Mouse (Mus musculus): ENCODE data around the gene Nptn. TPM values are rescaled to one million over a fixed set of nuclear protein-coding genes. Genes with fewer than 3 reads are reported as not detected.
A peak's percentile ranks its signal among the peaks of the same experiment; 100 is the strongest.

Nptn gene
- total RNA-seq, 2 experiments from 2014 or later: 133 to 155 TPM

DNA sequence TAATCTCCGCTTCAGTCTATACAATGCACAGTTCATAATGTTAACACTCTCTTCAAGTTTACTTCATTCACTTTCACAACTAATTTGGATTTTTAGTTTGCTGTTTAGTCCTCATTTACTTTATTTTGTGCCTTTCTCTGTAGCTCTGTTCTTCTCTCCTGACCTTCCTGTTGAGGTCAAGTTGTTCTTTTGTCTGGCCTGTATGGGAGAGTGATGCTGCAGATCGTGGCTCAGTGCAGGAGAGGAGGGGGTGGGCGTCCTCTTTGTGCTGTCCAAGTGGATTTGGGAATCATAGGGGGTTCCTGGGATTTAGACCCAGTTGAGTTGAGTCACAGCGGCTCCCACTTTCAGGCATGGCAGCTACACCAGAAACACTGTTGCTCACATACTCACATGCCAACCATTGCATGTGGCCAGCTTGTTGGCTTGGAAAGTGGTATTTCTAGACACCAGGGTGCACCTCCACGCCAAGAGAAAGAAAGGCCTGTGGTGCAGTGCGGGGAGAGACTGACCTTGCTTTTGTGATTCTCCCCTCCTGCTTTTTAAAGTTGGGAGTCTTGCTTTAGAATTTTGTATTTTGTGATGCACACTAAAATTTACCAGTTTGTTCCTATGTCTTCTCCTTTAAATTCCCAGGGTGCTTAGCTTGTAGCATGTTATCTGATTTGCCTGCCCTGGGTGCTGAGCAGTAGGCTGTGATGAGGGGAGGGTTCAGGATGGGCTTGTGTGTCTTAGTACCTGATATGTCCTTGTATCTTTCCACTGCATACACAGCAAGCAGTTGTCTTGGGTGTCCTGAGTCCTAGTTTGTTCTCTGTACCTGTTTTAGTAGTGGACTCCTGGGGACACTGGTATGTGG is 66.6 kb downstream of the Nptn start:
- intact Hi-C loops (cut with DNase I): no loop called here
- DNase-seq (ENCODE audit: low spot score): no peak

DNA sequence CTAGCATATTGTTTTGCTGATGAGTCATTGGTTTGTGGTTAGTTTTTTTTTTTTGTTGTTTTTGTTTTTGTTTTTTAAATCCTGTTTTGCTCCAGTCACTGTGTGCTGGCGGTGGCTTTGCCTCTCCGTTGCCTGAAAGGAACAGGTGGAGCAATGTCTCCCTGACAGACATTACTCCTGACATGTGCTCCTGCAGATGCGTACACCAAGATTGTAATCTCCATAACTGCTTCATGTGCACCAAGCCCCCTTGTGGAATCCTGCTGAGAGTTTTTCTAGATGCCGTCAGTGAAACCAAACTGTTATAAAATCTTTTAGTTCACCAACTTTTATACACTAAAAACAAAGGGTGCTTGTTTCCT is 67.2 kb downstream of the Nptn start:
- no peak for DNase-seq (ENCODE audit: low spot score)
- intact Hi-C loops (cut with DNase I): no loop called here

DNA sequence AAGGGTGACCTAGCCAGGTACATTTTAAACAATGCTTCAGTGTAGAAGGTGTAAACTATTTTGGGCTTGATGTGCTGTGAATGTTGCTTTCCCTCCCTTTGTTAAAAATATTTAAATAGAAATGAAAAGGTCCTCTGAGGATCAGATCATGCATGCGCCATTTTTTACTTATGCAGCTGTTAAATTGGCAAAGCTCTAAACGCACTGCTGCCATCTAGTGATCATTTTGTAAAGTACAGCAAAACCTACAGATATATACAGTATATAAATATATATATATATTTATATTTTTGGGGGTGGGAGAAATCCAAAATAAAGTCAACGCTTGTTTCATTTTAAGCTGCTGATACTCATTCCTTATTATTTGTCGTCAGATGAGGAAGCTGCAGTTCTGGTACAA is 70.0 kb downstream of the Nptn start:
- no peak for DNase-seq (ENCODE audit: low spot score)
- intact Hi-C loops (cut with DNase I): loop anchor here (1.0 to 2.0 kb wide), 2 partner anchors 74 to 111 kb away; no protein-coding TSS in a partner anchor

DNA sequence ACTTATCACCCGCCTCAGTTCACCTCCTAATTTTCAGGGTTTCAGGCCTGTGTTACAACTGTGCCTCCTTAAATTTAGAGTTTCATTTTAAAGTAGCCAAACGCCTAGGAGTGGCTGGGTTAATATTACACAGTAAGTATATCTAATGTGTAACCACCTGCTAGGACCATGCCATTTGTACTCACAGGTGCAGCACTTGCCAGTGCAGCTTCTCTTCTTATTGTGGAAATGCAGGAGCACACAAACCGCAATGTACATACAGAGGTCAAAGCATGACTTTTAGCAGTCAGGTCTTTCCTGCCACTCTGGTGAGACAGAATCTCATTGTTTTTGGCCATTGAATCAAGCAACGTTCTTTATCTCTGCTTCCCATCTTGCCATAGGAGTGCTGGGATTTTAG is 72.5 kb downstream of the Nptn start:
- intact Hi-C loops (cut with DNase I): no loop called here

DNA sequence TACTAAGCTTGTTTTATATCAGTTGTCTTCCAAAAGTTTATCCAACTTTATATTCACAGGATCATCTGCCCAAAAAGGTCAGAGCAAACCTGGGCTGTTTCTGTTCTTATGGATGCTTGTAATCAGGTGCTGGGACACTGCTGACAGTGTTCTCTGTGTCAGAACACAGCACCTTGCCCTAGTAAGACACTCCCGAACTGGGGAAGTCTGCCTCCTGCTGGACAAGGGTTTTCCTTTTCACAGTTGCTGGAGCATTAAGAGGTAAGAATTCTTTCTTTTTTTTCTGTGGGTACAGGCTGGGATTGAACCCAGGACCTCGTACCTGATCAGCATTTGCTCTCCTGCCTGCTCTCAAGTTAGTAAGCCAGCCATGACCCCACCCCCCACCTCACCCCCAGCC is 74.4 kb downstream of the Nptn start:
- intact Hi-C loops (cut with DNase I): no loop called here
- DNase-seq (ENCODE audit: low spot score): no peak

More for the DNA sequence above, 72.5 kb downstream of the Nptn start:
- no peak for DNase-seq (ENCODE audit: low spot score)

DNA sequence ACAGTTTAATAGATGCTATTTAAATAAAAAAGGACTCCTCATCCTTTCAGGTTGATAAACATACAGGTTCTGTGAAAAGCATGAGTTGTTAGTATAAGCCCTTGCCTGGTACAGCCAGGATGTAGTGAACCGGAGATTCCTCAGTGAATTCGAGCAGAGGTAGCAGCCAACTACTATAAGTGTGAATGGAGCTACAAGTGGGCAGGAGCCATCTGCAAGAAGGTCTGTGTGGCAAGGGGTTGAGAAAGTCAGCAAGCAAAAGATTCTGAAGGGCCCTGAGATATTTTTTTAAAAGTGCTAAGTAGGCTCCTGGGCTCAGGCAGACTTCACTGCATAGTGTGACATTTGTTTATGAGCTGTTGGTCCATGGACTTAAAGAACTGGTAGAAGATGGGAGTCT is 74.8 kb downstream of the Nptn start:
- intact Hi-C loops (cut with DNase I): no loop called here
- no peak for DNase-seq (ENCODE audit: low spot score)

DNA sequence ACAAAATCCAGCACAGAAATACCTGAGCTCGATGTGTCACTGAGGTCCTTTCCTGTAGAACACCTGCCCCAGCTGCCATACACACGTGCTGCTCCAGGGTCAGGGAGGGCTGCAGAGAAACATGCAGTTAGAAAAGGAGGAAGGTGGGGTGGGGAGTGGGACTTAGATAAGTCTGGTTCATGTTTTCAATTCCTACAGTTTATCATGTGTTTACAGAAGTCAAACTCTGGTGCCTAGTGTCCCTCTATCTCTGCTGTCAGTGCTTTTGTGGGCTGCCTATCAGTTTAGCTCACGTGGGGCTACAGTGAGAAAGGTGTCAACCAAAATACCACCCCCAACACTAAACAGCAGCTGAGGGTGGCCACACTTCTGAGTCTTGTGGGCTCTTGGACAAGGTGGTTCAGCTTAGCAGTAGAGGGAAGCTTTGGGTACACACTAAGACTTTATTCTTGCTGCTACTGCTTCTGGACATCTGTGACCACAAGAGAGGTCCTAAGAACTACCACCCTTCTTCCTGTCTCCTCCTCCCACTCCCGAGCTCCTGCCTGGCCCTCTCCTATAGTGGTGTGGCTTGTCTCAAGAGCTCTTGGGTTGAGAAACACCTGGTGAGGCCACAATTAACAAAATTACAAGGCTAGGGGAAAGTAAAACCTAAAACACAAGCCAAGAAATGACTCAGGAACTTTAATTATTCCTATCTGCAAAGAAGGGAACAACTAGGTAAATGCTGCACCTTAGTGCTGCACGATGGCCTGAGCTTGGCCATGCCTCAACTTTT is 75.9 kb downstream of the Nptn start:
- intact Hi-C loops (cut with DNase I): no loop called here
- no peak for DNase-seq (ENCODE audit: low spot score)

DNA sequence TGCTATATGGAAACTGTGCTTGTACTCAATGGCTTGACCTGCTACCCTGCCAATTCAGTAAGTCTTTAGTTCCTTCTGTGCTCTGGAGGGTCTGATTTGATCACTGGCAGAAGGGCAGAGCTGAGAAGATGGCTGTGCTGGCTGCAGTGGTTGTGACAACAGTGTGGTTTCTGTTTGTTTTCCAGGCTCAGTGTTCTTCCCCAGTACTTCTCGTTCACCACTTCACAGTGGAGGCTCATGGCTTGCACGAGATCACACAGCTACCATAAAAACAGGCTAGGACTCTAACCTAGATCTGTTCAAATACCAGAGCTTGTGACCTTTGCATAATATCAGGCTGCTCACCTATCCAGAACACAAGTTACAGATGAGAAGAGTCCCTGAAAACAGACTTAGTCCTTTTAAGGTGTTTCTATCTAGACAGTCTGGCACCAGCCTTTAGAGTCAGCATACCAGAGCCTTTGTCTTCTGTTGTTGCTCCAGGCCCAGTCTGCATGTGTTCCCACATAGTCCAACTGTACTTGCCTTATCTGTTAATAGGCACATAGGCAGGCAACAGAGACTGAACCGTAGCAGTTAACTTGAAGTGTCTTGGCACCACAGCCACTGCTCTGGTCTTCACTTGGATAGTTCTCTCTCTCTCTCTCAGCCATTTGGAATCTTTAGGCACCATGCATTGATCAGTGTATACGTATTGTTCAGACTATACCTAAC is 76.7 kb downstream of the Nptn start:
- DNase-seq (ENCODE audit: low spot score): no peak
- intact Hi-C loops (cut with DNase I): no loop called here

DNA sequence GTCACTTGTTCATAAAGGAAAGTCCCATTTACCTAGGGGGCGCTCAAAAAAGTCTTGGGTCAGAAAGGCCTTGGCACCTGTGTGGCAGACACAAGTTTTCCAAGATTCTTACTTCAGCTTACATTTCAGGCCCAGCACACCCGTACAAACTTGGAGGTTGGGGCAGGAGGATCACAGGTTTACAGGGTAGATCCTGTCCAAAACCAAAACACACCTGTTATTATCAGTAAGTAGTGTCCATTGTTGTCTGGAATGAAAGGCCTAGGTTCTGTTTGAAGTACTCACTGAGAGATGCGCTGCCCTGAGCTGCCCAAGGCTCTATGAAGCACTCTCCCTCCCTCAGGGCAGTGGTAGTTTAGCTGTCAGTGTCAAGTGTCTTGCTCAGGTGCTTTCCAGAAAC is 77.3 kb downstream of the Nptn start:
- DNase-seq (ENCODE audit: low spot score): no peak
- intact Hi-C loops (cut with DNase I): no loop called here

DNA sequence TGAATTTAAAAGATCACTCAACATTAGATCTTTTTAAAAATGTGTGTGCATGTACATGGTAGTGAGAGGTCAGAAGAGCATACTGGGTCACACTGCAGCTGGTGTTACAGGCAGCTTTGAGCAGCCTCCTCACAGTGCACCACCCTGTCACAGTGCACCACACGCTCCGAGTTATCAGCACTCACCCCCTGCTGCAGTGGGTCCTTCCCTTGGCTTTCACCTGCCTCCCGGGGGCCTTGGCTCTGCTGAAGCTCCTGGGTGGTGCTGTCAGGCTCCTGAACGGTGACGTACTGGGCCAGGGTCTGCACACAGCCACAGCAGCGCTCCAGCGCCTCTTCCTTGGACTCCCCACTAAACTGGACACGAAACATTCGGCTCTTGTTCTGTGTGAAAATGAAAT is 77.9 kb downstream of the Nptn start:
- intact Hi-C loops (cut with DNase I): no loop called here
- no peak for DNase-seq (ENCODE audit: low spot score)

DNA sequence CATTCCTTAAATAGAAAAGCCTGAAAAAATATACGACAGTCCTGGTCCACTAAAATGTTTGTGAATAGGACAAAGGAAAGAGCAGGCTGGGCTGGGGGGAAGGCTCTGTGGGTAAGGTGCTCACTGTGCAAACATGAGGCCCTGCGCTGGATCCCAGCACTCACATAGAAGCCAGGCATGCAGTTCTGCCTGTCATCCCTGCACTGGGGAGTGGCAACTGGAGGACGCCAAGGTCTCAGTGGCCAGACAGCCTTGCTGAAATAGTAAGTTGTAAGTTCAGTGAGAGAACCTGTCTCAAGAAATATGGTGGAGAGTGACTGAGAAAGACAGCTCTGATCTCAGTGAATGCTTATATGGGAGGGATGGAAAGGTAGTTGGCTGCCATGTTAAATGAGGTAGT is 78.6 kb downstream of the Nptn start:
- intact Hi-C loops (cut with DNase I): no loop called here

DNA sequence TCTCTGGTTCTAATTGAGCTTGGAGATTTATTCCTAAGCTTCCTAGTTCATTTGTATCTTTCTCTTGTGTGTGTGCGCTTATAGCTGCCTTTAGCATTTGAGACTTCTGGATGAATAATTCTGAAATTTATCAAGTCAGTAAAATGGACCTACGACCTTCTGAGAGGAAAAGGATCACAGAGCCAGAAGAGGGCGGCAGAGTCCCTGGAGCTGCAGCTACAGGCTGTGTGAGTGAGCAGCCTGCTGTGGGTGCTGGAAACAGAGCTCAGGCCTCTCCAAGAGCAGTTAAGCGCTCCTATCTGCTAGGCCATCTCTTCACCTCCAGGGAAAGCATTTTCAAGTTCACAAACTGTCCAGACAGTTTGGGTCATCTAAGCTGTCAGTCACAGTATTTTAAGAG is 80.0 kb downstream of the Nptn start:
- DNase-seq (ENCODE audit: low spot score): no peak
- intact Hi-C loops (cut with DNase I): no loop called here

More for the DNA sequence above, 78.6 kb downstream of the Nptn start:
- no peak for DNase-seq (ENCODE audit: low spot score)

DNA sequence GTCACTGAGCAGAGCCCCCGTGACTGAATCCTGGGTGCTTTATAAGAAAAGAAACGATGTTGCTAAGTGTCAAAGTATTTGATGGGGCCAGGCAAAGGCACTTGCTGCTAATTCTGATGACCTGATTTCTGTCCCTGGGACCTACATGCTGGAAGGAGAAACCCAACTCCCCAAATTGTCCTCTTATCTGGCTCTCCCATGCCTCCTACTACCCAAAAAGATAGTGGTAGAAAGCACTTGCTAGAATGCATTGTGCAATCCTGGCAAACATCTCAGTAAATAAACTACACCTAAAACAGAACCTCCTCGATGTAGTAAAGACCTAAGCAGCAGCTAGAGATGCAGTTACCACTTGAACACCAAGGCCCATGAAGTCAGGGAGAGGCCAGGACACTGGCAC is 80.8 kb downstream of the Nptn start:
- intact Hi-C loops (cut with DNase I): no loop called here
- DNase-seq (ENCODE audit: low spot score): no peak

DNA sequence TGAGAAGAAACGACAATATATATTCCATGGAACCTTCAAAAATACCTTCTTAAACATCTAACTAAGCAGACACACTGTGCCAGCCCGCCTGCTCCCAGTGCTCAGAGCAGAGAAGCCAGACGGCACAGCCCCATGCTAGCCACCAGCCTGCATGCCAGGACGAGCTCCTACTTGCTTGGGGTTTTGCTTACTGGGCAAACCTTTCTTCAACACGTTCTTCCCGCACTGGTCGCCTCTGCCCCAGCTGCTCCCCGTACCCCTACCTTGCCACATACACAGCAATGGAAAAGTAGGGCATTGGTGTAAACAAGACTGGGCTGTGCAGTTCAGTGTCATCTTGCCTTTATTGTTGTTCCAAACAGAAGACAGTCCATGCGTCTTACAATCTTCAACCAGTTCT is 83.5 kb downstream of the Nptn start:
- intact Hi-C loops (cut with DNase I): no loop called here
- no peak for DNase-seq (ENCODE audit: low spot score)

DNA sequence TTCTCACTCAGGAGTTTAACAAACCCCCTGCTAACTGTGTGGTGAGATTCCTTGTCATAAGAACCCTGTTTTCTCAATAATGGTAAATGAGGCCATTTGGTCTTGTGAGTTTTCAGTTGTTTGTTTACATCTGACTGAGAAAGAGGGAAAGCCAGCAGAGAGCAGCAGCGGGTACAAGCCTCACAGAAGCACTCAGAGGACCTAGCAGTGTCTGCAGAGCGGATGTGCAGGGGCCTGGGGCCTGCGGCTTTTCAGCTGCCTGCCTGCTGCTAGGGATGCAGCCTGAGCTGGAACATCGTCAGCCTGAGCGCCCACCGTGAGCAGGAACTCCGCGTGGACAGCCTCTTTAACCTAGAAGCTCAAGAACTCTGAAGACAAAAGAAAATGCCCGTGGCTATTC is 84.2 kb downstream of the Nptn start:
- DNase-seq (ENCODE audit: low spot score): no peak
- intact Hi-C loops (cut with DNase I): no loop called here

DNA sequence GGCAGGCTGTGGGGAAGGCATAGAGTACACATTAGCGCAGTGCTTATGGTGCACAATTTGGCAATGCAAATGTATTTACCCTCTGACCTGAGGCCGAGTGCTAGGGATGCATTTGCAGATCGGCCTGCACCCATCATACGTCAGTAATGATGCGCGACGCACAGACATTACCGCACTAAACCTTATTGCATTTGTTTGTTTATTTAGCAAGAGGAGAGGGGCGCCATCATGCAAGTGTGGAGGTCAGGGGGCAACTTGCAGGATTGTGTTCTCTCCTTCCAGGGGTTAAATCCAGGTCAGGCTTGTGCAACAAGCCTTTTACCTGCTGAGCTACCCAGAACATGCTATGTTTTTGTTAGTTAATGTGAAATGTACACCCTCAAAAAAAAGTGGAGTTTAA is 85.2 kb downstream of the Nptn start:
- intact Hi-C loops (cut with DNase I): no loop called here
- DNase-seq (ENCODE audit: low spot score): no peak

DNA sequence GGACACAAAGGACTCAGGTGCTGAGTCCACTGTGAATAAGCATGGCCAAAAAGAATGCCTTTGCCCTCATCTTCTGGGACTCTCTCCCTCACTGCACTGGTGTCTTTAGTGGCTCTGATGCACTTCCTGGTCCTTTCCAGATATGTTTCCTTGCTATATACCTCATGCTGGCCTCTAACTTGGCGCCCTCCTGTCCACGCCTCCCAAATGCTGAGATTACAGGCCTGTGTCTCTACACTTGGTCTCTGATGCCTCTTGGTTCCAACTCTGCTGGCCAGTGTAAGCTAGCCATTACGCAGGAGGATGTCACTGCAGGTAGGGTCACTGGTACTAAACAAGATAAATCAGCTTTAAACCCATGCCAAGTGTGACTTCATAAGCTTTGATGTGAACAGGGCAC is 86.1 kb downstream of the Nptn start:
- no peak for DNase-seq (ENCODE audit: low spot score)
- intact Hi-C loops (cut with DNase I): no loop called here

DNA sequence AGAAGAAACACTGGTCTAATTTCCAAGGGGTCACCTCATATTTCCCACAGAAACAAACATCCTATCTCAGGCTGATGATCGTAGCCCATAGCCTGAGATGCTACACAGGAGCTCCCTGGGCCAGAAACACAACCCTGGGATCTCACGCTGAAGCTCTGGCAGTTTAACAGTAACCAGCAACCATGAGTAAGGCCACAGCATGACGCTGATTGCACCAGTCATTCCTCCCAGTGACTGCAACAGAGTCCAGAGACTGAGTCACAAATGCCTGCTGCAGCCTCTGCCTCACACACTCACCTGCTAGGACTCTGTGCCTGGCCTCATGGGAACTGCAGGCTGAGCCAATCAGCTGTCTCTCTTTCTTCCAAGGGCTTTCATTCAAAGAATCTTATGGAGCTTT is 87.0 kb downstream of the Nptn start:
- no peak for DNase-seq (ENCODE audit: low spot score)
- intact Hi-C loops (cut with DNase I): no loop called here

DNA sequence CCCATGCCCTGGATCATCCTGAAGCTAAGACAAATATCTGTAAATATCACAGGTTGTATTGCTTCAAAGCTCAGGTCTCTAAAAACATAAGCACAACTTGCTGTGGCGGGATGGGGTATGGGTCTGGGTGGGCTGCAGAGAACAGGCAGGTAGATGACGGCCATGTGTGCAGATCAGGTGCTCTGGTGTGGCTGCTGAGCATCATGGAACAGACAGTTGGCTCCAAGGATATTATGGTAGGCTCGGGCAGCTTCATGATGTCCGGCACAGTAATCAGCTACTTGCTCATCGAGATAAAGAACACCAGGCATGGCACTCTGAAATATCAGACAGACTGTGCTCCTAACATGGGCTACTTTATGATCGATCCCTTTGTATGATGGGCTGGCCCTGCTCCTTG is 87.8 kb downstream of the Nptn start:
- no peak for DNase-seq (ENCODE audit: low spot score)
- intact Hi-C loops (cut with DNase I): no loop called here

DNA sequence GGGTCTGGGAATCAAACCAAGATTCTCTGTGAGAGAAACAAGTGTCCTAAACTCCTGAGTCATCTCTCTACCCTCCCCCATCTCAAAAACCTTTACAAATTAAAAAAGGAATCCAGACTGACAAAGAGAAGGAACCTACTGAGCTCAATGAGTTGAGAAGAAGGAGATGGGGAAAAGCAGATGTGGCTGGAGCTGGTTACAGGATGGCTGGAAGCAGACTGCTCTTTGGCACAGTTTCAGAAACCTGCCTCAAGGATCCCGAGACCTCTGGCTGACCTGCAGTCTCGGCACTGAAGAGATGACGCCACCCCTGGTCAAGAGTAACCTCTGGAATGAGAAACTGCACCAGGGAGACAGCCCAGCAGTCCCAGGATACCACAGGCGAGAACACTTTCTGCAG is 90.4 kb downstream of the Nptn start:
- DNase-seq (ENCODE audit: low spot score): peak; percentile 47
- intact Hi-C loops (cut with DNase I): no loop called here

DNA sequence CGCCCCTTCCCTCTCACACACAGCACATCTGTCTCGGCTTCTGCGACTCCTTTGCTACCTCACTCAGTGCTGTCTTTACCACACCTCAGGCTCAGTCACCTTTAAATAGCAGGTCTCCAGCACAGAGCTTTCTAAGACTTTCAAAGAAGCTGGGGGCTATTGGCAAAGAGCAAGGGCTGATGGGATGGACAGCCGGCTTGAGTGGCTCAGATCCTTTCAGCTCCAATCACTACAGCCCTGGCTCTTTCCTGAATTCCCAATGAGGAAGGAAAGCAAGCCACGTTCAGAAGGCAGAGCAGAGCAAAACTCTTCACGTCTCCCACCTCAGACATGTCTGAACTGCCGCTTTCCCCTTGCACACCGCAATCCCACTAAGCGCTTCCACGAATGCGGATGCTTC is 92.7 kb downstream of the Nptn start:
- no peak for DNase-seq (ENCODE audit: low spot score)
- intact Hi-C loops (cut with DNase I): no loop called here

Data from heart, postnatal 25 days (tissue).